Mouse (Mus musculus): ENCODE data around the gene Nup62.
A peak's percentile ranks its signal among the peaks of the same experiment; 100 is the strongest.
"Not testable (repeated sequence)": the region's sequence is repeated elsewhere in the genome, so short reads cannot be mapped to it uniquely, and the experiment has no call there.

Nup62 gene

DNA sequence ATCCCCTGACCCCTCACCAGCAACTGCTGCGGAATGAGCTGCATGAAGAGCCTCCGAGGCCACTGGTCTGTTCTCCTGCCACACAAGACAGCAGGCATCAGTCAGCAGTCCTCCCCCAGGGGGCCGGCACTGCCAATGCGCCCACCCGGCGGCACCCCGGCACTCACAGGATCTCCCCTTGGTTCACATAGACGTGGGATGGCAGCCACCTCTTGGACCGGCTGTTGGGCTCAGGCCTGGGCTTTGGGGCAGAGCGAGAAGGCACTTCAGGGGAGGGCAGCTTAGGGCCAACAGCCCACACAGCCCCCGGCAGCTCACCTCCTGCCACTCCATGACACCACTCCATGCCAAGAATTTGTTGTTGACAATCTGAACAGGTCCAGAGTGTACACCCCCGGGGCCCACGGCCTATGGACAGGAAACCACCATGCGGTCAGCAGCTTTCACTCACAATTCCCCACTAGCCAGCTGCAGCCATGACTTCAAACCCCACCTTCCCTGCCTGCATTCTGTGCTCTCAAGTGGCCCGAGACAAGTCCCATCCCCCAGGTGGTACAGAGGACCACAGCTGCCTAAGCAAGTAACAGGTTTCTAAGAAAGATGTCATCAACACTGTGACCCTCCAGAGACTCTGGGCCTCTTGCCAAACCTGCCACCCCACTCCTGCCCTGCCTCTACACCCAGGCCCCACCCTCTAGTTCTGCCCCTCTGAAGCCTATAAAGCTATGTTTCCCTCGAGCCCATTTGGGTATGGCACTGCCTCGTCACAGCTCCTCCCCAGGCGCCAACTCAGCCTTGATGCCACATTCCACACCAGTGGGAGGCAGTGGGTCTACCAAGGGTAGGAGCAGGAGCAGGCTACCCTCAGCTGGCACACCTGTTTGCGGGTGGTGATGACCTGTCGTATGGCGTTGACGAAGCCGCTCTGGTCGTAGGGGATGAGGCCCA, 49.0 kb downstream of the Nup62 start:
- DNase-seq: peak; percentile 40 to 55

- peak in 1 of 2 experiments; percentile 60 for DNase-seq
Observed at GRCm38 (mm10) chr7:44866276-44867009, 50.6 kb downstream of the Nup62 start.

- no peak for DNase-seq
Observed at GRCm38 (mm10) chr7:44867010-44867702, 51.3 kb downstream of the Nup62 start.

DNA sequence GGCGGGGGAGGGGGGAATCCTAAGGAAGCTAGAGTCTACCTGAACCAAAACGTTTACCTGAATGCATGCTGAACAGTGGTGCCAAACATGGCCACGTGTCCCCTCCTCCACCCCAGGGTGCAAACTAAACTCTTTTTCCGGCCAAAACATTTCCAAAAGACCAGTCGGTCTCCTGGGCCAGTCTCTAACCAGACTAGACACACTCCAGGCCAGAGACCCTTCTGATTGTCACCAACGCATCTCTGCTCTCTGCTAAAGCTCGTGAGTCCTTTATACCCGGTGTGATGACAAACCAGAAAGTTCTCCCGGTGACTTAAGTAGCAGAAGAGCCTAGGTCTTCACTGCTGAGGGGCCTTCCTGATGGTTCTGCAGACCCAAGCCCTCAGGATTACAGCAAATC, 51.9 kb downstream of the Nup62 start:
- DNase-seq: no peak

GRCm38 (mm10) chr7:44868465-44868864, 52.6 kb downstream of the Nup62 start:
- no peak for DNase-seq

- peak; percentile 72 to 79 for DNase-seq
Observed at GRCm38 (mm10) chr7:44868919-44869696, 53.2 kb downstream of the Nup62 start.

DNA sequence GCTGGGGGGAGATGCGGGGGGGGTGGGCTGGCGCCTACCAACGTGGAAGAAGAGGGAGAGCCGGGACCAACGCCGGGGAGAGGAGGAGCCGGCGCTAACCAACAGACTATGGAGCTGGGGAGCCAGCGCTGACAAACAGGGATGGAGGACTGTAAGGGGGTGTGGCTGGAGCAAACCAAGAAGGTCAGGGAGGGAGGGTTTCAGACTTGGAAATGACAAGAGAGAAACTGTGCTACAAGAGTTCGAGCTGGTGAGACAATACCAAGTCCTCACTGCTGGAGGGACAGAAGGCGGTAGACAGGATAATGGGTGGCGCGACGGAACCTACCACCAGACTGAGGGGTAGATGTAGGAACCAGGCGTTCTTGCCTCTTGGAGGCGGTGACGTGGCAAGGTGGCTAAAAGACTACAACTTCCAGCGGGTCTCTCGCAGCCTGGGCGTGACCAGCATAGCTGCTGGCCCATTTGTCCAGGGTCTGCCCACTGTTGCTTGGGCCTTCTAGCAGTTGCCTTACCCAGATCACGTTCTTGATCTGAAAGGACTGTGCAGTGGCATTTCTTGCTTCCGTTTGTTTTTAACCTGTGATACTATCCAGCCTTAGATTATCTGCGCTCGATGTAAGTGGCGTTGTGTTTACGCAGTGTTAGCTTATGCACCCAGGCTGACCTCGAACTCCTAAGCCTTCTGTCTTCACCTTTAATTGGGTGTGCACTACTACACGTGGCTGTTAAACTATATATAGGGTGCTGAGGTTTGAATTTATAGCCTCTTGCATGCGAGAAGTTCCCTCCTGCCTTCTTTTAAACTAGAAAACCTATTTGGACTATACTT, 54.0 kb downstream of the Nup62 start, which contains the start of gene Ptov1:
Gene Ptov1 (minus strand): TSS at position 92 of the 832 bp plus-strand sequence.
- peak; percentile 91 to 94 for DNase-seq

DNA sequence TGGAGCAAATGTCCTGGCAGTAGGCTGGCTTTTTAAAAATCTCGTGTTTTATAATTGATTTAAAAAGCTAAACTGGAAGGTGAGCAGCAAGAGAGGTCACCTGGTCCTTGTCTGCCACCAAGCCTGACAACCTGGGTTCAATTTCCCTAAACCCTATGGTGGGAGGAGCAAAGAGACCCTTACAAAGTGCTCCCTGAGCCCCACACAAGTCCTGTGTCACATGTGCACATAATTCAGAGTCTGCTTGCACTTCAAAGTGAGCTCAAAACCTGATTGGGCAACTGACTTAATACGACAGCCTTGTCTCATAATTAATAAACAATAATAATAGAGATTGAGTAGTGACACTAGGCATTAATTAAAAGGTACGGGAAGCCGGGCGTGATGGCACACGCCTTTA, 54.7 kb downstream of the Nup62 start:
- no peak for DNase-seq

GRCm38 (mm10) chr7:44871181-44871580, 55.3 kb downstream of the Nup62 start:
- no peak for DNase-seq

DNA sequence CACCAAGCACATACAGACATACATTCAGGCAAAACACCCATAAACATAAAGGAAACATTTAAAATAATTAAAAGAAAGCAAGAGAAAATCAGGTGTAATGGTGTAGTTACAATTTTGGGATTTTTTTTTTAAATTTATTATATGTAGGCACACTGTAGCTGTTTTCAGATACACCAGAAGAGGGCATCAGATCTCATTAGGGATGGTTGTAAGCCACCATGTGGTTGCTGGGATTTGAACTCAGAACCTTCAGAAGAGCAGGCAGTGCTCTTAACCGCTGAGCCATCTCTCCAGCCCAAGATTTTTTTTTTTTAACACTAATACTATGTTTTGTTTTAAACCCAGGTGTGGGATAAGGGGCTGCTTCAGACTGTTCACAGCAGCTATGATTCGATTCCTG, 55.9 kb downstream of the Nup62 start:
- DNase-seq: not testable (repeated sequence)

DNA sequence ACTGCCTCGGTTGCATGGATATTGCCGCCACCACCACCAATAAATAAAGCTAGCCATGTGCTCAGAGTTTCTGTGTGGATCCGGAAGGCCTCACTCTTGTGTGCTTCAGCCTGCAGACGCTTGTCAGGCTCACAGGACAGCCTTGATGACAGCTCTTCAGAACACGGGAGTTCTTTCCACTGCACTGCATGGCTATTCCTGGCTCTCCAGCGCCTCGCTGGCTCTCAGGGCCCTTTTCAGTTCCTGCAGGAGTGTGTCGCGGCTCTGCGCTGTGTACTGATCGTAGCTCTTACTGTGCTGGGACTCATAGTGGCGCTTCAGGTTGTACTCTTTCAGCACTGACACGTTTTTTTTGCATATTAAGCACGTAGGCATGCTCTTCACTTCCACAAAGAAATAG, 61.9 kb downstream of the Nup62 start:
- no peak for DNase-seq
